Mouse (Mus musculus) mouse embryonic stem cell (cell line): ENCODE measurements around the gene C1ql3.

ENCODE experiments used
- in situ Hi-C, 2 experiments: fragments of 300-500 bp; cut with MboI; formaldehyde crosslinking; loops; 1 replicate in 1 of 2; 3 replicates in 1 of 2; pipeline ENCODE4 v1.14.3; 2019 to 2020; ENCODE audit warnings: low sequenced_read_pairs in 2 of 2, low pct_unique_long_range_greater_than_20kb in 1 of 2, mixed read lengths in 1 of 2; ENCODE audit not compliant: unreplicated experiment in 1 of 2

C1ql3 gene

GRCm38 (mm10) chr2:13011472-13011871 is at the start of gene C1ql3:
TSS of gene C1ql3 (minus strand) at chr2:13011806.
- in situ Hi-C loops: no loop called here

- in situ Hi-C loops: no loop called here
Observed at GRCm38 (mm10) chr2:13060426-13061170, 49.0 kb upstream of the C1ql3 start.

- in situ Hi-C loops: no loop called here
Observed at GRCm38 (mm10) chr2:13048649-13049048, 37.0 kb upstream of the C1ql3 start.

DNA sequence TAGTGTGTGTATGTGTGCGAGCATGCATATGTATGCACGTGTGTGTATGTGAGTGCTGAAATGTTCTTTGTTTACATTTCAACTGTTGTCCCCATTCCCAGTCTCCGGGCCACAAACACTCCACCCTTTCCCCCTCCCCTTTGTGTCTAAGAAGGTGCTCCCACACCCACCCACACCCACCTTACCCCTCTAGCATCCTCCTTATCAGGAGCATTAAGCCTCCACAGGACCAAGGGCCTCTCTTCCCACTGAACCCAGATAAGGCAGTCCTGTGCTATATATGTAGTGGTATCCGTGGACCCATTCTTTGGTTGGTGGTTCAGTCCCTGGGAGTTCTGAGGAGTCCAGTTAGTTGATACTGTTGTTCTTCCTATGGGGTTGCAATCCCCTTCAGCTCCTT is 32.9 kb upstream of the C1ql3 start:
- in situ Hi-C loops: no loop called here

- in situ Hi-C loops: no loop called here
Observed at GRCm38 (mm10) chr2:13039785-13040184, 28.2 kb upstream of the C1ql3 start.

DNA sequence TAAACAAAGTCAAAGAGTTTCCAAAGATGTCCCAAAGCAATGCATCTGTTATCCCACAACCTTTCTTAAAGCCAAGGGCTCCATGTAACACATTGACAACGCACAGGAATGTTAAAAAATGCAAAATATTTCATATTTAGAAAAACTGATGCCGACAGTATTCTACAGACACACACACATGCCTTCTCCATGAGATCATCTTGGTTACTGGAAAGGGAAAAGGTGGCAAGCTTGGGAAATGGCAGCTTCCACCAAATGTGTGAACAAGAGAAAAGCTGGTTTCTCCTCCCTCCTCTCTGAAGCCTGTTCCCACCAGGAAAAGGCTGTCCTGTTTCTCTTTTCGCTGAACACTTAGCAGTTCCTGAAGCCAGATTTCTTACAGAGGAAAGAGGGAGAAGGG is 27.2 kb upstream of the C1ql3 start:
- in situ Hi-C loops: no loop called here

- in situ Hi-C loops: no loop called here
Observed at GRCm38 (mm10) chr2:13018861-13019260, 7.3 kb upstream of the C1ql3 start.

DNA sequence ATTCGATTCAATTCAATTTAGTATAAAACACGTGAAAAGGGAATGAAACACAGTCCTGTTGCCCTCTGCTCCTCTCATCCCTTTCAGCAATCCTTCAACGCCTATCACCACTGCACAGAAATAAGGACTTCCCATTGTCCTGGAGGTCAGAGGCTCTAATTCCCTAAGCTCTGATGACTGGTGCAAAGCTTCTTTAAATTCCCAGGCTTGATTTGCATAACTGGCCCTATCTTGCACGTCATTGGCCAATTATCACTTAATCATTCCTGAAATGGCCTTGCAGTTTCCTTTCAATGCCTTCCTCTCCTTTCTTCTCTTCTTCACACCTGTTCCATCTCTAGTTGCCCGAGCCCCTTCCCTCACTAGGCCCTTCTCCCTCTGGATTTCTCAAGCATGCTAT is 6.8 kb upstream of the C1ql3 start:
- in situ Hi-C loops: no loop called here

- in situ Hi-C loops: no loop called here
Observed at GRCm38 (mm10) chr2:13011973-13012372, 367 bp upstream of the C1ql3 start.

GRCm38 (mm10) chr2:13010460-13011341 is 905 bp downstream of the C1ql3 start:
- in situ Hi-C loops: no loop called here

DNA sequence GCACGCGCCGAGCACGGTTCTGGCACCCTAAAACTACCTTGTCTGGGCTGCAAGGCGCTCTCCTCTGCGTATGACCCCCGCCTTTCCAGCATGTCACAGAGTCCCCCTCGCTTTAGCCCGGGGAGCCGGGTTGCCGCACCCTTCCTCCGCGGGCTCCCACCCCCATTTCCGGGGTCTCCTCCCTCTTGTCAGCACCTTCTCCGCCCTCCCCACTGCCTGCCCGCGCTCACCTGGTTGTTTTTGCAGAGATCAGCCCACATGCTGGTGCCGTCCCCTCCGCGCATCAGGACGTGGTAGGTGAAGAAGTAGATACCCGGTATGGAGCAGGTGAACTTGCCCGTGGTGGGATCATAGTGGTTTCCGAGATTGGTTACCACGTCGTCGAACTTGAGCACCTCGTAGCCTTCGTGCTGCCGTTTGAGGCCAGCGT is 1.6 kb downstream of the C1ql3 start:
- in situ Hi-C loops: no loop called here

DNA sequence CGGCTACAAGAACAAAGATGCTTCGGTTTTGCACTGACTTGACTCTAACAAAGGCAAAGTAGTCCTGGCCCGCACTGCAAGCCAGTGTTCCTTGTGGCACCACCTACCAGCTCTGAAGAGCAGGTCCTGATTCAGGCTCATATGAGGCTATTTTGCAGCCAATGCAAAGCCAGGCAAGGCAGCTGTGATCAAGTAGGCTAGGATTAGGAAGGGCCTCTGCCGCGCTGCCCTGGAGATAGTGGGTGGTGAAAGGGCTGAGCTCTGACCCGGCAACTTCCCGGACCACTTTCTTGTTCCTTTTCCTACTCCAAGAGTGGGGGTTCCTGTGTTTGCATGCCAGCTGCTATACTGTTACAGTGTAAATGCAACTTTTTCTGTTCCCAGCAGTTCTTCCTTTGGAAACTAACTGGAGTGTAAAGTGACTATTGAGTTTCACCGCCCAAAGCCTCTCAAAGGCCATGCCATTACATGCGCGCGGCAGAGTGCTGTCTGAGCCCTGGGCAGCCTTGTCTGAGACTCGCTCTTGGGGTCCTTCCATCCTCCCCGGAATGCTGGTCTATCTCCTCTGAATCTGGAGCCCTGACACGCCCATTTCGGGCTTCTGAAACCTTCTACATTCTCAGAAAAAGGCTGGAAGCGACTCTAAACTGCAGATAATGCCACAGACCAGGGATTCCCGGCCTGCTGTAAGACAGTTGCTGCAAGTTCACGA is 2.2 kb downstream of the C1ql3 start:
- in situ Hi-C loops: no loop called here

DNA sequence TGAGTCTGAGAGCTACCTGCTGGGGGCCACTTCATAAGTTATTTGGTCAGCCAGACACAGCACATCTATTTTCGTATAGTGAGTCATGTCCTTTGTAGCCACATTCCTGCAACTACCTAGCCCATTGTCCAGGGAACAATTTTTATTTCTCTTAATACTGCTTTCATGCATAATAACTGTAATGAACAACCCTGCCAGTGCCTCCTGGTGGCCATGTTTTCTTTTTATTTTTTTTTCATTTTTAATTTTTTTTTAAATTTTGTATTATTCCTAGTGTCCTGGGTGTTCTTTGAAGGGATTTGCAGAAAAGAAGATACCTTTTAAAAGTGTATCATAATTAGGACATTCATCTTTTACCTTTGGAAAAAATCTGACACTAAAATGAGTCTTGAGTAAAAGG is 3.2 kb downstream of the C1ql3 start:
- in situ Hi-C loops: no loop called here

DNA sequence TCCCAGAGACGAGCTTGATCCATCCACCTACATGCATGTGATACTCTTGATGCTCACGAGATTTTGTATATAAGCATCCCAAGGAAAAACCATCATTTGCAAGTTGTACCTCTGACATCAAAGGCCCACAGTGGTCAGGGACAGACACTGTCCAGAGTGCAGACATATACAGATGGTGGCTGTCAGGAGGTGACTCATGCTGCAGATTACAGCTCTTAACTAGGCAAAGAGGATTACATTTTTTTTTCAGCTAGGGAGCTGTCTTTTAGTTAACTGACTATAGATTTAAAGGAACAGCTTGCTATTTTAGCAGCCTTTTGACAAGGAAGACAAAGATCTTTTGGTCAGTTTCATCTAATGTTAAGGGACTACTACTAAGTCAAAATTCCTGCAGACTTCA is 11.6 kb downstream of the C1ql3 start:
- in situ Hi-C loops: no loop called here

DNA sequence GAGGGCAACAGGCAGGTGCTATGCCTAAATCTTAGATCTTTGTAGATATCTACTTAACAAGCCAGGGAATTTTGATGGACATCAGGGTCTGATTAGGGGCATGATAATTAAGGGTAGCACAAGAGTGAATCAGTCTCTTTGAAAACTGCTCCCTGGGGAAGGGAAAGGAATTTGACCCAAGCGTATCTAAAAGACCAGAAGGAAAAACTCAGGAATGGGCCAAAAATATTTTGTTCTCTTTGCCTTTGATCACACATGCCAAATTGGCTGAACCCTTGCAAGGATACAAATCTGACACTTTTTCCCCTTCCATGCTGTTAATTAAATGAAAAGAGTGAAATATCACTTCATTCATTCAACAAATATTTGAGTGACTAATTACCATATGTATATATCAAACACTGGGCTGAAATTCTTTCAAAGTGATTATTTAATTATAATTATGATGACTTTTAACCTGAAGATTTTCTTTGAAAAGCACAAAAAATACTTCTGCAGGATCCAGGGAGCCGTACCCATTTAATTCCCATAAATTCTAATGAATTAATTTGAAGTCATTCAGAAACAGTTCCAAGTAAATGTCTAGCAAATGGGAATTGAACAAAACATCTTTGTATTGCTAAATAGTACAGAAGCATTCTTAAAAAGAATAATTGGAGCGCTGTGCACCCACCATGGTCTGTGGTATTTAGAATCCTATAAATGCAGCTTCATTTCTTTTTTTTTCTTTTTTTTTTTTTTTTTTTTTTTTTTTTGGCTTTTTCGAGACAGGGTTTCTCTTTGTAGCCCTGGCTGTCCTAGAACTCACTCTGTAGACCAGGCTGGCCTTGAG is 26.5 kb downstream of the C1ql3 start:
- in situ Hi-C loops: no loop called here

GRCm38 (mm10) chr2:12978771-12979170 is 32.8 kb downstream of the C1ql3 start:
- in situ Hi-C loops: no loop called here

GRCm38 (mm10) chr2:12977367-12977766 is 34.2 kb downstream of the C1ql3 start:
- in situ Hi-C loops: no loop called here

GRCm38 (mm10) chr2:12973752-12974151 is 37.9 kb downstream of the C1ql3 start:
- in situ Hi-C loops: no loop called here
